Mouse (Mus musculus): ENCODE data around the gene Cmtm8.

The Cmtm8 gene

GRCm38 (mm10) chr9:114844017-114844662, at the start of gene Cmtm8:
TSS of gene Cmtm8 (minus strand) at chr9:114844156.
- DNase-seq (ENCODE audit: extremely low read depth, insufficient read length, low spot score), result no peak

GRCm38 (mm10) chr9:114892974-114893373, 49.0 kb upstream of the Cmtm8 start:
- DNase-seq (ENCODE audit: extremely low read depth, insufficient read length, low spot score), result no peak

- no peak for DNase-seq (ENCODE audit: extremely low read depth, insufficient read length, low spot score)
Measured at GRCm38 (mm10) chr9:114890377-114890776, 46.4 kb upstream of the Cmtm8 start.

- no peak for DNase-seq (ENCODE audit: extremely low read depth, insufficient read length, low spot score)
Measured at GRCm38 (mm10) chr9:114888856-114889407, 45.0 kb upstream of the Cmtm8 start.

- DNase-seq (ENCODE audit: extremely low read depth, insufficient read length, low spot score), result peak; percentile 37
Measured at GRCm38 (mm10) chr9:114887699-114888098, 43.7 kb upstream of the Cmtm8 start.

GRCm38 (mm10) chr9:114885991-114886662, 42.2 kb upstream of the Cmtm8 start:
- DNase-seq (ENCODE audit: extremely low read depth, insufficient read length, low spot score), result no peak

- no peak for DNase-seq (ENCODE audit: extremely low read depth, insufficient read length, low spot score)
Measured at GRCm38 (mm10) chr9:114885564-114885963, 41.6 kb upstream of the Cmtm8 start.

GRCm38 (mm10) chr9:114881977-114882376, 38.0 kb upstream of the Cmtm8 start:
- DNase-seq (ENCODE audit: extremely low read depth, insufficient read length, low spot score), result no peak

GRCm38 (mm10) chr9:114855327-114855726, 11.4 kb upstream of the Cmtm8 start:
- DNase-seq (ENCODE audit: extremely low read depth, insufficient read length, low spot score), result peak; percentile 60

GRCm38 (mm10) chr9:114854686-114855085, 10.7 kb upstream of the Cmtm8 start:
- no peak for DNase-seq (ENCODE audit: extremely low read depth, insufficient read length, low spot score)

GRCm38 (mm10) chr9:114853336-114853735, 9.4 kb upstream of the Cmtm8 start:
- DNase-seq (ENCODE audit: extremely low read depth, insufficient read length, low spot score), result no peak

- DNase-seq (ENCODE audit: extremely low read depth, insufficient read length, low spot score), result no peak
Measured at GRCm38 (mm10) chr9:114851419-114852190, 7.6 kb upstream of the Cmtm8 start.

- DNase-seq (ENCODE audit: extremely low read depth, insufficient read length, low spot score), result no peak
Measured at GRCm38 (mm10) chr9:114843634-114844016, 331 bp downstream of the Cmtm8 start.

- DNase-seq (ENCODE audit: extremely low read depth, insufficient read length, low spot score), result no peak
Measured at GRCm38 (mm10) chr9:114842886-114843285, 1.1 kb downstream of the Cmtm8 start.

GRCm38 (mm10) chr9:114842269-114842668, 1.7 kb downstream of the Cmtm8 start:
- no peak for DNase-seq (ENCODE audit: extremely low read depth, insufficient read length, low spot score)

- no peak for DNase-seq (ENCODE audit: extremely low read depth, insufficient read length, low spot score)
Measured at GRCm38 (mm10) chr9:114838870-114839269, 5.1 kb downstream of the Cmtm8 start.

- no peak for DNase-seq (ENCODE audit: extremely low read depth, insufficient read length, low spot score)
Measured at GRCm38 (mm10) chr9:114831527-114831926, 12.4 kb downstream of the Cmtm8 start.

GRCm38 (mm10) chr9:114830351-114830750, 13.6 kb downstream of the Cmtm8 start:
- no peak for DNase-seq (ENCODE audit: extremely low read depth, insufficient read length, low spot score)

- DNase-seq (ENCODE audit: extremely low read depth, insufficient read length, low spot score), result no peak
Measured at GRCm38 (mm10) chr9:114829669-114830068, 14.3 kb downstream of the Cmtm8 start.

- no peak for DNase-seq (ENCODE audit: extremely low read depth, insufficient read length, low spot score)
Measured at GRCm38 (mm10) chr9:114828377-114828776, 15.6 kb downstream of the Cmtm8 start.

- DNase-seq (ENCODE audit: extremely low read depth, insufficient read length, low spot score), result no peak
Measured at GRCm38 (mm10) chr9:114827242-114827852, 16.6 kb downstream of the Cmtm8 start.
